Mouse (Mus musculus) ZHBTc4 (cell line): Measurements from ENCODE around the gene Fbll1.

Experiments
- DNase-seq: peaks from one replicate; pipeline ENCODE4 v3.0.0-alpha.2; 2011; ENCODE audit warnings: low read depth, low spot score

Fbll1 gene

DNA sequence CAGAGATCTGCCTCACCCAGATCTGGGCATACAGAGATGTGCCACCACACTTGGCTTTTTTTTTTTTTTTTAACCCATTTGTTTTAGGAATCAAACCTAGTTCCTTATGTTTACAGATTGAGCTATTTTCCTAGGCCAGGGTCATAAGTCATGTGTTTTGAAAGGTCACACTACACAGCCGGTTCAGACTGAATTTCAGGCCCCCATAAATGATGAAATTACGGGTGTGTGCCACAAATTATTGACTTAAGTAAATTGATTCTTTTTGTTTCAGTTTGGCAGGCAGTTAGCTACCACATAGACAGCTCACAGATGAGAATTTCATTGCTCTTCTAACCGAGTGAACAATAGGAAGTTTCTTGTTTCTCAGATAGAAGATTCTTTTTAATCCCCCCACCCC, 14.7 kb downstream of the Fbll1 start:
- DNase-seq: no peak

DNA sequence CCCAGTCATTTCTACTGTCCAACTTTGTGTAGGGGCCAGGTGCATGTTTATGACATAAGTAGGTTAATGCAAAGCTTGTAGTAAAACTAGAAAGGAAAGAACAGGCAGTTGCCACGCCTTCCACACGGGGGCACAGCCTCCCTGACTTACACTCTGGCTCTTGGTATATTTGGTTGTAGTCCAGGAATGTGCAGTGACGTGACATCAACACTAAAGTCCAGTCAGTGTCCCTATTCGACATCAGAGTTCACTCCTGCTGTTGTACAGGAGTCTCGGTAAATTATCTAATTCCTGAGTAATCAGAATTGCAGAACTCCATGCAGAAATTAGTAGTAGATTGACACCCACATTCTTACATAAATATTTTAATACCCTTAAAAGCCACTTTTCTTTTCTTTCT, 15.6 kb downstream of the Fbll1 start:
- peak; percentile 23 for DNase-seq

DNA sequence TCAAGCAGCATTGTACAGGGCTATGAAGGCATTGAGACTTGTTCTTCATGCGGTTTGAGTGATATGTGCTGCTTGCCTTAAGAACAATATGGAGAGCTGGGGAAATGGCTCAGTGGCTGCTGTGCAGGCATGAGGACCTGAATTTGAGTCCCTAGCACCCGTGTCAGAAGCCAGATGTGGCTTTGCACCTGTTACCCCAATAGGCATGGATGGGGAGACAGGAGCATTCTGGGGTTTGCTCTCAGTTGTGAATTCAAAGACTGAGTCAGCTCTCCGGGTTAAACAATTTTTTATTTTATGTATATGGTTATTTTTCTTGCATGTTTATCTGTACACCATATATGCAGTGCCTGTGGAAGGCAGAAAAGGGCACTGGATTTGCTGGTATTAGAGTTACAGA, 16.2 kb downstream of the Fbll1 start:
- no peak for DNase-seq

DNA sequence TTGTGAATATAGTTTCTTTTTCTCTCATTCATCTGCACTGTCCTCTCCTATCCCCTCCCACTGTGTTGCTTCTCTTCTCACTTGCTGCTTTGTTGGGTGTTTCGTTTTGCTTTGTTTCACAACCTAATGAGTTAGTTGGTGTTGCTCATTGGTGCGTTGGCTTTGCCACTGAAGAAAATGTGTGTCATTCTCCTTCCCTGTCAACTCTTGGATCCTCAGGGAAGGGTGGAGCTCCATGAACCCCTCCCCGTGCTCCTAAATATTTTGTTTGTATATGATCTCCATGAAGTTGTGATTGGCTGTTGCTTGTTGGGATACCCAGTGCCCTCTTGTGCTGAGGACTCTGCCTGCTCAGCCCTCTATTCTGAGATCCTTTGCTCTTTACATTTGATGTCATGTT, 18.3 kb downstream of the Fbll1 start:
- no peak for DNase-seq

DNA sequence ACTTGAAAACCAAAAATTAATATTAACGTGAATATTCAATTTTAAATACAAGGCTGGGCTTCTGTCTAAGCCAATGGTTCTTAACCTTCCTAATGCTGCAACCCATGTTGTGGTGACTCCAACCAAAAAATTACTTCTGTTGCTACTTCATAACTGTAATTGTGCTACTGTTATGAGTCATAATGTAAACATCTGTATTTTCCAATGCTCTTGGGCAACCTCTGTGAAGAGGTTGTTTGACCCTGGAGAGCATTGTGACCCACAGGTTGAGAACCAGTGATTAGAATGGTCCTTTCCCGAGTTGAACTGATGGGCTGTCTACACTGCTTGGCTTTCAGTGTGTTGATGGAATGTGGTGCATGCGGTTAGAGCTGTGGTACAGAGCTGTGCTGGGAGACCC, 22.2 kb downstream of the Fbll1 start:
- no peak for DNase-seq

DNA sequence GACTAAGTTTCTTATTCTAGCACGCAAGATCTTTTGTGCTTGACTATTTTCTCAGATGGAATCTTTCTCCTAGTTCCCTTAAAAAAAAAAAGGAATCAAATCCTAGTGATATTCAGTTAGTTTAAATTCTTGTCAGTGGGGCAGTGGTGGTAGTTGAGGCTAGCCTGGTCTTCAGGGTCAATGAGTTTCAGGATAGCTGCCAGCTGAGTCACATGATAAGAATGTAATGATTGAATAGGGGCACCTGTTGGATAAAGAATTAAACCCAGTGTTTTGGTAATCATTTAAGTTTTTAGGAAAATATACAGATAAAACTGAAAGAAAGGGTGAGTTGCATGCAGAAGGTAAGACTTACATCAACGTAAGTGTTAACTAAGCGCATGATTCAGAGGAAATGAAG, 23.1 kb downstream of the Fbll1 start:
- DNase-seq: no peak

DNA sequence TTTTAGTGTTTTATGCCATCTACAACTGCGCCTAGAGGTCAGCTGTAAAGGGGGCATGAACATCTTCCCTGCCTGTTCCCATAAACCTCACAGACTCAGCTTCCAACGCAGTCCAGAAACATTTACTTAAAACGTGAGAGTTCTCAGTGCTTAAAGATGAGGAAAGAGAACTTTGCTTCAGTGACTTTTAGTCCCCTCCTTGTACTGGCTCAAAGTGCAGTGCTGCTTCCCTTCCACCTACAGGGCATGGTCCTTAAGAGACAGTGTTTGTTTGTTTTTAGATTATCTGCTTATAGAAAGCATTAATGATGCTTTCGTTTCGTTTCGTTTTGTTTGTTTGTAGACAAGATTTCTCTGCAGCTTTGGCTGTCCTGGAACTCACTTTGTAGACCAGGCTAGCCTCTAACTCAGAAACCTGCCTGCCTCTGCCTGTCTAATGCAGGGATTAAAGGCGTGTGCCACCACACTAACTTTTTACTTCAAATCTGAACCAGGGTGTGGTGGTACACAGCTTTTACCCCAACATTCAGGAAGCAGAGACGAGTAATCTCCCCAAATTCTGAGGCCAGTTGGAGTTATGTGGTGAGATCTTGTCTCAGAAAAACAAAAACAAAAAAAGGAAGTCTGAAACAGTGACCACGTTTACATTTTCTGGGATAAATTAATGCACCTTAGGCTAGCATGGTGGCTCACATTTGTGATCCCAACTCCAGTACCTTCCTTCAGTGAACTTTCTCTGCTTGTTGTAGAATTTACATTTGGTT, 27.8 kb downstream of the Fbll1 start:
- no peak for DNase-seq

DNA sequence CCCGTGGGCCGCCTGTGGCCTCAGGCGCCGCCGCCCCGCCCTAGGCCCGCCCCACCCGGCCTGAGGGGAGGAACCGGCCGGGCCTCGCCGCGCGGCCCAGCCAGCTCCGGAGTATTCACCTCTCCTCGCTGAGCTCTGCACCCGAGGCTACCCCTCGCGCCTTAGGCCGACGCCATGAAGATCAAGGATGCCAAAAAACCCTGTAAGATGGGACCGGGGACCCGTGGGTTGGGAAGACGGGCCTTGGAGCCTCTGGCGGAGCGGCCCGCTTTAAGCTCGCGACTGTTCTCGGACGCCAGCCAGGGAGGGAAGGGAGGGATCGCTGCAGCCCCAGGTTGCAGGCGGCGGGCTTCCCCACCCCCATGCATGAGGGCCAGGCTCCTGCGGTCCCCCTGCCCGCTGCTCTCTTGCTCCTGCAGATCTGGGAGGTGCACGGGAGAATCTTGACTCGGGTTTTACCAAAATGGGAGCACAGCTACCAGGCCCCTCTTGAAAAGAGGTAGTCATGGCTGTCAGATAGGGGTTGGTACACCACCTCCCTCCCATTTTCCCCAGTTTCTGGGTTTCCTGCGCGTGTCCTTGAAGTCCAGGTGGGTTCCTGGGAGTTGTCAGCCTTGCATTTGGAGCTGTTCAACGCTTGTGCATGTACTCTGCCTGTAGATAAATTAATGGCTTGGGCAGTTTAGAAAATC, 28.8 kb downstream of the Fbll1 start:
- peak; percentile 85 for DNase-seq

DNA sequence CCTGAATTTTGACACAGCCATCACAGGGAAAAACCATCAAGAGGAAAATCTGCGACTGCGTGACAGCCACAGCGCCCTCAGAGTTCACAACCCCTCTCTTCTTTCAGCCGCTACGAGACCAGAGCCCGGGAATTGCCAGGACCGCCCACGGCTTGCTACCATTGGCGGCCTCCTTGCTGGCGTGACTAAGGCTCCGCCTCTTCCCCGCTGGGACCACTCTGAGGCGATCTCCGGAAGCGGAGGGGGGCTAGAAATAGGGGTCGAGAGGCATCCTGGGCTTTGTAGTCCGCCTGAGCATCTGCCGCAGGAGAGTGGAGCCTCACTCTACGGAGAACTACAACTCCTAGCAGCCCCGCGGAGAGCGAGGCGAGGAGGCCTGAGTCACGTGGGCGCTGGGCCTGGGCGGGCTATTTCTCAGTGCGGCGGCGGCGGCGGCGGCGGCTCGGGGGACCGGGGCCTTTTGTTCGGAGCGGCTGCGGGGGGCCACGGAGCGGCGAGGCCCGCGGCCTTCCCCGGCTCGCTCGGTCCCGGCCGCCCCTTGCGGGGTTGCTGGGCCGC, 29.4 kb downstream of the Fbll1 start, which contains the start of gene Pank3:
TSS of gene Pank3 (plus strand) at position 297 of the 558 bp plus-strand sequence.
- DNase-seq: peak; percentile 99

DNA sequence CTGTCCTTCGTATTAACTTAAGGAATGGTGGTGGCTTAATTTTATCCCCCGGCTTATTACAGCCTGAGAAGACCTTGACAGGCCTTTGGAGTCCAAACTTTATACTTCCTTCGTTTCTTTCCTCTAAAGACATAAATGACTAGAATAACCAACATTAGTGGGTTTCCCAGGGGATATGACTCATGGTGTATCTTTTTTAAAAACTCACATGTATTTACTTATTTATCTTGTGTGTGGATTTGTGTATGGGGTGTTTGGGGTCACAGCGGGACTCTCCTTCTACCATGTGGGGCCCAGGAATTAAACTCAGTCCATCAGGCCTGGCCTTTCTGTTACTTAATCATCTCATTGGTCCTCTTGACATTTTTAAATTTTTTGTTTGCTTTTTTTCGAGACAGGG, 31.8 kb downstream of the Fbll1 start:
- DNase-seq: no peak

DNA sequence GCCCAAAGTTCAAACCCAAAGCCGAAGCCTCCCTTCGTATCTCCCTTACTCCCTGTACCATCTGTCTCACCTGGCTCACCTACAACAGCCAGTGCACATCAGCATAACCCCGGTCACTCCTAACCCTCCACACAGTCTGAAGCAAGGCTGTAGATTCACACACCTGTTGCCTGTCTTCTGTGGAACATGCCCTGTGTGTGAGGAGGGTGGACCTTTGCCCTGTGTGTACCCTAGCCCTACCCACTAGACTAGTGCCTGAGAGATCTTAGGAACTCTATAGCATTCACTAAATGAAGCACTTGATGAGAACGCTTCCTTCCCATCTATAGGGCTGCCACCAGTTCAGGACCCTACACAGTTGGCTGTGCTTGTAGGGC, 38.1 kb downstream of the Fbll1 start:
- no peak for DNase-seq

DNA sequence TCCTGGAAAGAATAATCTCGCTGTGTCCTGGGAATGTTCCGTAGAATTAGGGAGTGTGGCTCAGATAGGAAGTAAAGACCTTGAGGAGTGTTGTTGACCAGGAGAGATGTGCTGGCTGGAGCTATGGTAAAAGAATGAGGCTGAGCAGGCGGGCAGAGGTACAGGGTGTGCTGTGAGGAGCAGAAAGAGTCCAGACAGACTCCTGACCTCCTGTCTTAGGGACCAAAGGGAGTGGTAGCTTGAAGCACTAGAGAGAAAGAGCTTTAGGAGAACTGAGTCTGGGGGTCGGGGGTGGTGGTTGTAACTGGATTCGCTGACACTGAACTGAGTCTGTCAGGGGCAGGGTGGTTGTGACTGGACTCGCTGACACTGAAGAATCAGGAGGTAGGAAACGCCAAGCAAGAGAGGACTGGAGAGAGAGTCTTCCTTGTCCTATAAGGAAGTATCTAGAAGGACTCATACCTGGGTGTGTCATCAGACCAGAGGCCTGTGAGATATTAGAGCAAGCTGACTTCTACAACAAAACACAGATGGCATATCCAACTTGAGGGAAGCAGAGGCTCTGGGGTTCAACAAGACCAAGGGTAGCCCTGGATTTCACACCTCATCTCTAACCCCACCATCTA, 38.6 kb downstream of the Fbll1 start:
- no peak for DNase-seq

DNA sequence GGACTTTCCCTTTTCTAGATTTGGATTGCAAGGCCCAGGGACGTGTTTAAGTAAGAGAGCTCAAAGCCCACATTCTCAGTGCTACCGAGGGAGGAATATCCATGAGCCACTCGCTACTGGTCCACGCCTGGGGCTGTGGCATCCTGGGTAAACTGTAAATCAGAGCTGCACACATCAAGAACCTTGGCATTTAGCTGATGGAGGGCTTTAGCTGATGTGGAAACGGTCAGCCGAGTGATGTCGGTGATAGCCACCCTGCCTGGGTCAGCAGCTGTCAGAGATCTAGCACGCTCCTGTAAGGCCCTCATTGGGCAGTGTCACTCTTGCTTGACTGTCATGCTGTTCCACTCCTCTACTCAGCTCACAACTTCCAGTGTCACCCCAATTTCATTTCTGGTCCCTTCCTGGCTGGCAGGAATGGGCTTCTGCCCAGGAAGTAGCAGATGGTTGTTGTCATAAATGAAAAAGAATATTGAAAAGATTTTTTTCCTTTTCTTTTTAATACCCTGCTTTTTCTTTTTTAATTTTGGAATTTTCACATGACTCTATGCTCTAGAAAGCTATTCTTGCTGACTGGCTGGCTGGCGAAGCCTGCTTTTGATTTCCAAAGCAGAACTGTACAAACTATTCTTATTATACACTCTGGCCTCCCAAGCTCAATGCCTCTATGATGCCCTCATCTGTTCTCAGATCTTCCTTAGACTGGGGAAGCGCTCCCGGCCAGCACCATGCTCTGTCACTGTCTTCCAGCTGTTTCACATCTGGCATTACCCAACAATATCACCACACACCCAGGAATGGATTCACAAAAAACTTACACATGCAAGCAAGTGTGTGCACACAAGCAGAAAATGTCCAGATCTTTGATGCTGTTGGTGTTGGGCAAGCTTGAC, 42.0 kb downstream of the Fbll1 start:
- no peak for DNase-seq

DNA sequence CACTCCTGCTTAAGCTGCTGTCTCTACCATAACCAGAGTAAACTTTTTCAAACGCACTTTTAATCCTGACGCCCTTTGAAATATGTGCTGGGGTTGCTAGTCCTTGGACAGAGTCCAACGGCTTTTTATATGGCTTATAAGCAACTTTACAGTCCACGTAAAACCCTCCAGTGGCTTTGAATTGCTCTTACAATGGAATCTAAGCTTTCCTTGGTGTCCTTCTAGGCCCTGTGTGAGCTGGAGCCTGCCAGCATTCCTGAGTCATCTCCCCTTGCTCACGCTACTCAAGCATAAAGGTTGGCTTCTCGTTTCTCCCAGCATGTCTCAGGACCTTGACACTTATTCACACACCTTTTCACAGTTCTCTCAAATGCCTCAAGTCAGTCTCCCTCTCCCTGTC, 43.1 kb downstream of the Fbll1 start:
- DNase-seq: no peak

DNA sequence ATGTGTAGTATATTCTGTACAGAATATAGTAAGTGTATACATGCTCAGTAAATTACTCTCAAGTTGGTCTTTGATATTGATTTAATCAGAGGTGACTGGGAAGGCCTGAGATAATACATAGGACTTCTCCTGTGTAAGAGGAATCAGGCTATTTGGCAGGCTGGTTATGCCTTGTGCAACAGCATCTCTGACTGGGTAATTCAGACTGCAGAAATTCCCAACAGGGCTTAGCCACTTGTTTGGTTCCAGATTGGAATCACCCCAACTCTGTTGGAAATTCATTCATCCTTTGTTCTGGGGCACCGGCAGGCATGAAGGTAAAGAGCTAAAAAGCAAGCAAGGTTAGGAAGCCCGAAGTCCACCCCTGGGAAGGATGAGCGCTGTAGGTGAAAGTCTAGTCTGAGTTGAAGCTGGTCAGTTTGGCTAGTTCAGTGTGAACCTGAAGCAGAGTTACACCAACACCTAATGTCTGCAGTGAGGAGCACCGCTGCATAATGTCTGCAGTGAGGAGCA, 43.7 kb downstream of the Fbll1 start:
- no peak for DNase-seq

DNA sequence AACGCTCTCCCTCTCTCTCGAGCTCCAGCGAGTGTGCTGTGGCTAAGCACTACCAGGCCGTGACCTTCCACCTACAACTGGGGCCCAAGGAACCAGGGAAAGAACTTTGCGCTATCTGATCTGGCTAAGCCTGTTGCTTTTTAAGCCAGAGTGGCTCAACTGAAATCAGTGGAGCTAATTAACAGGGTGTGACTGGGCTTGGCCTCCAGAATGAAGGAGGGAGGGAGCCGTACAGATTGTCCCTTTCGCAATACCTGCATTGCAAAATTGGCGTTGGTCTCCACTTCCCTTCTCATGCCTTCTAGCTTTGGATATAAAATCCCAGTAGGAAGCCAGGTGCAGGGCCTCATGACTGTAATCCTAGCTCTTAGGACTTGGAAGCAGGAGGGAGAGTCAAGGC, 48.1 kb downstream of the Fbll1 start:
- DNase-seq: no peak
